Mouse (Mus musculus): Measurements from ENCODE around the gene RPS10-NUDT3. TPM values are rescaled to one million over a fixed set of nuclear protein-coding genes. Genes with fewer than 3 reads are reported as not detected.
A peak's percentile ranks its signal among the peaks of the same experiment; 100 is the strongest.

Gene RPS10-NUDT3
- polyA plus RNA-seq, 1 experiment from 2014 or later = not detected

- peaks cover 14% of the 10 kb centered on the region for H3K4me1 ChIP-seq (ENCODE audit: control insufficient read depth, insufficient read depth, low read length)
- no peaks in the 10 kb centered on the region for H3K36me3 ChIP-seq (ENCODE audit: control insufficient read depth, insufficient read depth, low read length)
- H3K9me3 ChIP-seq (replicated peaks; ENCODE audit: control insufficient read depth, low read length) = no peaks in the 10 kb centered on the region
- ATAC-seq (replicated peaks; ENCODE audit: insufficient number of reproducible peaks, low FRiP score, low TSS enrichment) = no peak
- no peak overlapping the region for H3K4me2 ChIP-seq
- H3K9ac ChIP-seq (ENCODE audit: low read depth, low read length) = no peak overlapping the region
- H3K4me3 ChIP-seq (ENCODE audit: low read depth, low read length) = no peak overlapping the region
- WGBS (ENCODE audit: insufficient replicate concordance) = 62% methylated on average over 8 of the region's 8 CpGs
- H3K27ac ChIP-seq (ENCODE audit: low read depth, low read length) = no peak overlapping the region
- peaks cover 33% of the 10 kb centered on the region for H3K27me3 ChIP-seq (ENCODE audit: control insufficient read depth, insufficient read depth, low read length)
Measured at GRCm38 (mm10) chr17:27657123-27657522, 22.1 kb upstream of the RPS10-NUDT3 start.

GRCm38 (mm10) chr17:27656414-27656813, 21.4 kb upstream of the RPS10-NUDT3 start:
- H3K4me2 ChIP-seq = peak overlapping the region; percentile 95
- no peaks in the 10 kb centered on the region for H3K36me3 ChIP-seq (ENCODE audit: control insufficient read depth, insufficient read depth, low read length)
- no peak overlapping the region for H3K9ac ChIP-seq (ENCODE audit: low read depth, low read length)
- no peak for ATAC-seq (replicated peaks; ENCODE audit: insufficient number of reproducible peaks, low FRiP score, low TSS enrichment)
- peaks cover 14% of the 10 kb centered on the region for H3K4me1 ChIP-seq (ENCODE audit: control insufficient read depth, insufficient read depth, low read length)
- WGBS (ENCODE audit: insufficient replicate concordance) = 4% methylated on average over 5 of the region's 5 CpGs
- H3K27me3 ChIP-seq (ENCODE audit: control insufficient read depth, insufficient read depth, low read length) = peaks cover 33% of the 10 kb centered on the region
- peak overlapping the region; percentile 51; the same call in 1 of the 2 replicates for H3K4me3 ChIP-seq (ENCODE audit: low read depth, low read length)
- no peaks in the 10 kb centered on the region for H3K9me3 ChIP-seq (replicated peaks; ENCODE audit: control insufficient read depth, low read length)
- H3K27ac ChIP-seq (ENCODE audit: low read depth, low read length) = no peak overlapping the region

GRCm38 (mm10) chr17:27656011-27656399, 21.0 kb upstream of the RPS10-NUDT3 start:
- Histone ChIP-seq H3K36me3 (ENCODE audit: control insufficient read depth, insufficient read depth, low read length) (no peaks in the 10 kb centered on the region), H3K4me3 (ENCODE audit: low read depth, low read length) (peak overlapping the region; percentile 51), H3K9me3 (replicated peaks; ENCODE audit: control insufficient read depth, low read length) (no peaks in the 10 kb centered on the region), H3K27ac (ENCODE audit: low read depth, low read length) (no peak overlapping the region), H3K27me3 (ENCODE audit: control insufficient read depth, insufficient read depth, low read length) (peaks cover 33% of the 10 kb centered on the region), H3K9ac (ENCODE audit: low read depth, low read length) (no peak overlapping the region), H3K4me2 (peak overlapping the region; percentile 95), H3K4me1 (ENCODE audit: control insufficient read depth, insufficient read depth, low read length) (peaks cover 14% of the 10 kb centered on the region)
- ATAC-seq (replicated peaks; ENCODE audit: insufficient number of reproducible peaks, low FRiP score, low TSS enrichment) = no peak
- 3% methylated on average over 14 of the region's 14 CpGs for WGBS (ENCODE audit: insufficient replicate concordance)

- Histone ChIP-seq H3K9me3 (replicated peaks; ENCODE audit: control insufficient read depth, low read length) (no peaks in the 10 kb centered on the region), H3K27ac (ENCODE audit: low read depth, low read length) (no peak within 1 kb of the TSS), H3K4me2 (peak within 1 kb of the TSS; percentile 95), H3K27me3 (ENCODE audit: control insufficient read depth, insufficient read depth, low read length) (peaks cover 33% of the 10 kb centered on the region), H3K9ac (ENCODE audit: low read depth, low read length) (peak within 1 kb of the TSS; percentile 54), H3K36me3 (ENCODE audit: control insufficient read depth, insufficient read depth, low read length) (no peaks in the 10 kb centered on the region), H3K4me3 (ENCODE audit: low read depth, low read length) (peak within 1 kb of the TSS; percentile 51), H3K4me1 (ENCODE audit: control insufficient read depth, insufficient read depth, low read length) (peaks cover 14% of the 10 kb centered on the region)
- WGBS (ENCODE audit: insufficient replicate concordance) = 3% methylated on average over 65 of the region's 65 CpGs
- ATAC-seq (replicated peaks; ENCODE audit: insufficient number of reproducible peaks, low FRiP score, low TSS enrichment) = no peak
Measured at GRCm38 (mm10) chr17:27655089-27656010, 20.3 kb upstream of the RPS10-NUDT3 start, which contains the start of gene Pacsin1. Gene Pacsin1 (plus strand): TSS chr17:27655509.

GRCm38 (mm10) chr17:27653253-27653959, 18.4 kb upstream of the RPS10-NUDT3 start:
- Histone ChIP-seq H3K9ac (ENCODE audit: low read depth, low read length) (no peak overlapping the region), H3K4me2 (no peak overlapping the region), H3K27me3 (ENCODE audit: control insufficient read depth, insufficient read depth, low read length) (peaks cover 33% of the 10 kb centered on the region), H3K4me3 (ENCODE audit: low read depth, low read length) (no peak overlapping the region), H3K9me3 (replicated peaks; ENCODE audit: control insufficient read depth, low read length) (no peaks in the 10 kb centered on the region), H3K36me3 (ENCODE audit: control insufficient read depth, insufficient read depth, low read length) (no peaks in the 10 kb centered on the region), H3K27ac (ENCODE audit: low read depth, low read length) (no peak overlapping the region), H3K4me1 (ENCODE audit: control insufficient read depth, insufficient read depth, low read length) (peaks cover 14% of the 10 kb centered on the region)
- ATAC-seq (replicated peaks; ENCODE audit: insufficient number of reproducible peaks, low FRiP score, low TSS enrichment) = no peak
- 46% methylated on average over 10 of the region's 10 CpGs for WGBS (ENCODE audit: insufficient replicate concordance)

GRCm38 (mm10) chr17:27652046-27652790, 17.2 kb upstream of the RPS10-NUDT3 start:
- peaks cover 14% of the 10 kb centered on the region for H3K4me1 ChIP-seq (ENCODE audit: control insufficient read depth, insufficient read depth, low read length)
- no peaks in the 10 kb centered on the region for H3K36me3 ChIP-seq (ENCODE audit: control insufficient read depth, insufficient read depth, low read length)
- H3K27ac ChIP-seq (ENCODE audit: low read depth, low read length) = no peak overlapping the region
- H3K9me3 ChIP-seq (replicated peaks; ENCODE audit: control insufficient read depth, low read length) = no peaks in the 10 kb centered on the region
- ATAC-seq (replicated peaks; ENCODE audit: insufficient number of reproducible peaks, low FRiP score, low TSS enrichment) = no peak
- H3K4me2 ChIP-seq = no peak overlapping the region
- H3K27me3 ChIP-seq (ENCODE audit: control insufficient read depth, insufficient read depth, low read length) = peaks cover 30% of the 10 kb centered on the region
- no peak overlapping the region for H3K4me3 ChIP-seq (ENCODE audit: low read depth, low read length)
- no peak overlapping the region for H3K9ac ChIP-seq (ENCODE audit: low read depth, low read length)
- WGBS (ENCODE audit: insufficient replicate concordance) = 76% methylated on average over 23 of the region's 23 CpGs

- Histone ChIP-seq H3K27ac (ENCODE audit: low read depth, low read length) (no peak overlapping the region), H3K27me3 (ENCODE audit: control insufficient read depth, insufficient read depth, low read length) (peaks cover 20% of the 10 kb centered on the region)
- 69% methylated on average over 13 of the region's 13 CpGs for WGBS (ENCODE audit: insufficient replicate concordance)
Measured at GRCm38 (mm10) chr17:27650586-27650985, 15.6 kb upstream of the RPS10-NUDT3 start.

GRCm38 (mm10) chr17:27650160-27650559, 15.1 kb upstream of the RPS10-NUDT3 start:
- H3K4me2 ChIP-seq = no peak overlapping the region
- 0 out of 2 replicates have a peak, but pooled peaks have one; percentile 18 for ATAC-seq (replicated peaks; ENCODE audit: insufficient number of reproducible peaks, low FRiP score, low TSS enrichment)
- H3K36me3 ChIP-seq (ENCODE audit: control insufficient read depth, insufficient read depth, low read length) = no peaks in the 10 kb centered on the region
- H3K27me3 ChIP-seq (ENCODE audit: control insufficient read depth, insufficient read depth, low read length) = peaks cover 16% of the 10 kb centered on the region
- no peaks in the 10 kb centered on the region for H3K9me3 ChIP-seq (replicated peaks; ENCODE audit: control insufficient read depth, low read length)
- no peaks in the 10 kb centered on the region; the same call in 1 of the 2 replicates for H3K4me1 ChIP-seq (ENCODE audit: control insufficient read depth, insufficient read depth, low read length)
- WGBS (ENCODE audit: insufficient replicate concordance) = 11% methylated on average over 12 of the region's 12 CpGs
- no peak overlapping the region for H3K4me3 ChIP-seq (ENCODE audit: low read depth, low read length)
- H3K27ac ChIP-seq (ENCODE audit: low read depth, low read length) = no peak overlapping the region
- no peak overlapping the region for H3K9ac ChIP-seq (ENCODE audit: low read depth, low read length)

More at GRCm38 (mm10) chr17:27650586-27650985, 15.6 kb upstream of the RPS10-NUDT3 start:
- H3K9ac ChIP-seq (ENCODE audit: low read depth, low read length) = no peak overlapping the region
- H3K4me3 ChIP-seq (ENCODE audit: low read depth, low read length) = no peak overlapping the region
- no peaks in the 10 kb centered on the region for H3K9me3 ChIP-seq (replicated peaks; ENCODE audit: control insufficient read depth, low read length)
- no peaks in the 10 kb centered on the region for H3K36me3 ChIP-seq (ENCODE audit: control insufficient read depth, insufficient read depth, low read length)
- H3K4me1 ChIP-seq (ENCODE audit: control insufficient read depth, insufficient read depth, low read length) = peaks cover 4% of the 10 kb centered on the region; the same call in 1 of the 2 replicates
- 0 out of 2 replicates have a peak, but pooled peaks have one; percentile 8 for ATAC-seq (replicated peaks; ENCODE audit: insufficient number of reproducible peaks, low FRiP score, low TSS enrichment)
- no peak overlapping the region for H3K4me2 ChIP-seq
